Mouse (Mus musculus) kidney, embryonic 14.5 days (tissue): Measurements from ENCODE around the gene Abhd4. TPM values are rescaled to one million over a fixed set of nuclear protein-coding genes. Genes with fewer than 3 reads are reported as not detected.
"Not testable (repeated sequence)": the region's sequence is repeated elsewhere in the genome, so short reads cannot be mapped to it uniquely, and the experiment has no call there.

ENCODE experiments used
- ATAC-seq: fragments of 200-750 bp; cut with Nextera tagmentation; 2 replicates; pipeline ENCODE4 v1.8.0; 2017; ENCODE audit warnings: moderate number of reproducible peaks, mild to moderate bottlenecking, moderate TSS enrichment, moderate library complexity; ENCODE audit not compliant: low FRiP score, low TSS enrichment
- H3K27ac ChIP-seq: fragments of 300-500 bp; sonication (generic); 2 replicates; pipeline ENCODE4 v1.5.1; 2014; ENCODE audit warnings: low read depth, mild to moderate bottlenecking, low read length, moderate library complexity, mixed read lengths
- H3K27me3 ChIP-seq: fragments of 300-500 bp; sonication (generic); 2 replicates; pipeline ENCODE4 v1.6.1; 2014; ENCODE audit warnings: mild to moderate bottlenecking, low read length; ENCODE audit not compliant: control insufficient read depth, insufficient read depth
- H3K36me3 ChIP-seq: fragments of 300-500 bp; sonication (generic); 2 replicates; pipeline ENCODE4 v1.6.1; 2014; ENCODE audit warnings: low read length, mixed read lengths; ENCODE audit not compliant: control insufficient read depth, insufficient read depth
- H3K4me1 ChIP-seq: fragments of 300-500 bp; sonication (generic); 2 replicates; pipeline ENCODE4 v1.6.1; 2014; ENCODE audit warnings: low read length, mixed read lengths; ENCODE audit not compliant: control insufficient read depth, insufficient read depth
- H3K4me2 ChIP-seq: fragments of 300-500 bp; sonication (generic); replicated peaks from 2 replicates; pipeline ENCODE4 v1.6.1; 2014; ENCODE audit warnings: low read depth, mild to moderate bottlenecking, low read length
- H3K4me3 ChIP-seq: fragments of 300-500 bp; sonication (generic); 2 replicates; pipeline ENCODE4 v1.5.1; 2014; ENCODE audit warnings: mild to moderate bottlenecking, low read length
- H3K9ac ChIP-seq: fragments of 300-500 bp; sonication (generic); 2 replicates; pipeline ENCODE4 v1.6.1; 2014; ENCODE audit warnings: low read depth, mild to moderate bottlenecking, low read length, moderate library complexity
- H3K9me3 ChIP-seq: fragments of 300-500 bp; sonication (generic); 2 replicates; pipeline ENCODE4 v1.6.1; 2016; ENCODE audit warnings: low read length; ENCODE audit not compliant: control insufficient read depth
- WGBS: fragments of 180-500 bp; shearing (Covaris S2); extraction: QIAGEN DNeasy Blood & Tissue Kit; methylation state at CpG from one replicate; pipeline ENCODE4 v1.1.7; 2014; 5-methylcytosine and 5-hydroxymethylcytosine counted together
- polyA plus RNA-seq: library from polyadenylated mRNA; unstranded; fragments of >200 nt; fragmentation: Nextera tagmentation; extraction: Ambion mirVana; gene quantifications from 2 replicates; pipeline ENCODE4 v1.2.1, GENCODE M21; 2014

Abhd4 gene
- polyA plus RNA-seq, 1 experiment from 2014 or later = 62.5 TPM

DNA sequence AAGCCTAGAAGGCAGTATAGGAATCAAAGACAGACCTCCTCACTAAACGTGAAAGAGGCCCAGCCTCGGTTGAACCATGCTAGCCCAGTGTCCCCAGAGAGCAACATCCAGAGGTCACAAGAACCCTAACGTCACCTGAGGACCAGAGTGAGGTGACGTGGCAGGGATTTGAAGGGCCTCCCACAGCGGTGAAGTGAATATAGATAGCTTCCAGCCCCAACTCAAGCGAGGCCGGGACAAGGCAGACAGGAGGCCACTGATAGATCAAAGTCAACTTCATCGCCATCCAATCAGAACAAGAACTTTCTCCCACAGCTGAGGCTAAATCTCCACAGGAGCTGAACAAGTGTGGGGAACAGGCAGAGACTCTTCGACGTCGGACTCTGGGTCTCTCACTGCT lies 28.3 kb upstream of the Abhd4 start:
- no peak overlapping the region for H3K27ac ChIP-seq
- H3K4me1 ChIP-seq = peaks cover 35% of the 10 kb centered on the region
- H3K4me2 ChIP-seq = no peak overlapping the region
- H3K9ac ChIP-seq = no peak overlapping the region
- ATAC-seq = no peak
- H3K4me3 ChIP-seq = no peak overlapping the region
- no peaks in the 10 kb centered on the region for H3K36me3 ChIP-seq
- H3K9me3 ChIP-seq = no peaks in the 10 kb centered on the region
- no peaks in the 10 kb centered on the region for H3K27me3 ChIP-seq
- 83% methylated on average over 11 of the region's 11 CpGs for WGBS

DNA sequence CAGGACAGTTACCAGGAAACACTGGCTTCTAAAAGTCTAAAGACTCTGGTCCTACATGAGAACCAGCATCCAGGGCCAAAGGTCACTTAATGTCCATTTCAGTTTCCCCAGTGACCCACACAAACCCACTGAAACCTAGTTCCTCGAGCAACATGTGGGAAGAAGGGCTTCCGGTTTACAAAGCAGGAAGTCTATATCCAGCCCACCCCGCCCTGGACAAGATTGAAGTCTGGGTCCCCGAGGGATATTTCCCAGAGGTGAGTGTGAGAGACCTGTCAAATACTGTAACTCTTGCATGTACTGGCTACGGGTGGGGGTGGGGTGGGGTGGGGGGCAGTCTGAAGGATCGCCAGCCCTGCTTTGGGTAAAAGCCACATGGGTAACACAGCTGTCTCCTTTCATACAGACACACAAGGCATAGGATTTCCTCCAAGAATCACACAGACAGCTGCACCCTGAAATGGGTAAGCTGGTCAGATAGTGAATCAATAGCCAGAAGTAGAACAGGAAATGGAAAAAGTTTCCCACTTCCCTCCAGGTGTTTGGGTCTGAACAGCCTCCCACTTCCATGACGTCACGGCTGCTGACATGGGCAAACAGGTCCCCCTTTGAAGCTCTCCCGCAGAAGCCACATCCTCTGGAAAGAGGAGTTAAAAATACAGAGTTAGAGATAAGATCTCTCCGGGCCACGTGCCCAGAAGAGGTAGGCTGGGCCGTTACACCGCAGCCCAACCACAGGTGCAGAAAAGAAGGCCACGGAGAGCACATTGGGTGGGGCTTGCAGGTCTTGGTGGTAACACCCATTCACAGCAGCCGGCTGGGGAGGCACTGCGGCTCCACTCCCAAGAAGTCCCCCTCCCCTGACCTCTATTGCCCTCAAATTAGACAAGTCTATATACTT lies 26.8 kb upstream of the Abhd4 start:
- Histone ChIP-seq H3K27me3 (no peaks in the 10 kb centered on the region), H3K27ac (peak overlapping the region; percentile 42; the same call in 1 of the 2 replicates), H3K36me3 (no peaks in the 10 kb centered on the region), H3K4me2 (peak overlapping the region; percentile 43), H3K4me1 (peaks cover 35% of the 10 kb centered on the region), H3K9me3 (no peaks in the 10 kb centered on the region), H3K9ac (no peak overlapping the region), H3K4me3 (no peak overlapping the region)
- 22% methylated on average over 16 of the region's 16 CpGs for WGBS
- peak; percentile 36 for ATAC-seq

DNA sequence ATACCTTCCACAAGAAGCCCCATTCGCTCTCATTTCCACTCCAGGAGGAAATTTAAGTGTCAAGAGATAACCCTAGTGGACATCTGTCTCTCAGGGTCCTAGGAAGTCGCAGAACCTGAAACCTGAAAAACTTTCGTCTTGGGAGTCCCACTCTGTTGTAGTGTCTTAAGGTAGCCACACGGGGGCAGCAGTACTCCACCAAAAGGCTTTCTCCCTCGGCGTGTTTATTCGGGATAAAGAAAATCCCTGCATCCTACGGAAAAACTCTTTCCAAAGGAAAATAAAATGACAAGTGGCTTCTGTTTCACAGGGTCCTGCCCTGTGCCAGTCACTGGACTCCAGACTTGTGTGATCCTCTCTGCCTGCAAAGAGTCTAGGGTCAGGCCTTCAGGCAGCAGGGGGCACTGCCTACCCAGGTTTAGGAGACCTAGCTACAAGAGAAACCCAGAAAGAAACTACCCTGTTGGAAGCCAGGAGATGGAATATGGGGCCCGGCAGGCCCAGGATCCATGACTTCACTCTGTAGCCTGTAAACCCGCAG lies 26.0 kb upstream of the Abhd4 start:
- Histone ChIP-seq H3K4me2 (peak overlapping the region; percentile 43), H3K9ac (peak overlapping the region; percentile 24; the same call in 1 of the 2 replicates), H3K27me3 (no peaks in the 10 kb centered on the region), H3K4me1 (peaks cover 38% of the 10 kb centered on the region), H3K36me3 (no peaks in the 10 kb centered on the region), H3K4me3 (peak overlapping the region; percentile 22; the same call in 1 of the 2 replicates), H3K9me3 (no peaks in the 10 kb centered on the region), H3K27ac (peak overlapping the region; percentile 42; the same call in 1 of the 2 replicates)
- WGBS = under 1% methylated on average over 10 of the region's 10 CpGs
- ATAC-seq = peak; percentile 60

DNA sequence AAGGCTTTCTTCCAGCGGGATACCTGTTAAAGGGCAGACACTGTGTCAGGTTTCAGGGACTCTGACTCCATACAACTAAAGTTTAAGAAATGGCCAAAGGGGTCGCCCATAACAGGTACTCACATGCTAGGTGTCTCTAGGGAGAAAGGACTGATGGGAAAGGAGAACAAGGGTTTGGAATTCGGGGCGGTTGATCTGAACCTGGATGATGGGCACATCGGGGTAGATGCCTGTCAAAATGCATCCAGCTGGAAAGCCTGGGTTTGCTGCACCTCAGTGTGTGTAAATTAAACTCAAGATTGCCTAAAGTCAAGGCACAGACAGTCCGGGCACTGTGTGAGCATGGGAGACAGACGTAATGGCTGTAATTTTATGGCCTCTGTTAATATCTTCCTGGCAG lies 25.5 kb upstream of the Abhd4 start:
- peak overlapping the region; percentile 42; the same call in 1 of the 2 replicates for H3K27ac ChIP-seq
- peaks cover 43% of the 10 kb centered on the region for H3K4me1 ChIP-seq
- no peak for ATAC-seq
- no peaks in the 10 kb centered on the region for H3K27me3 ChIP-seq
- H3K9me3 ChIP-seq = no peaks in the 10 kb centered on the region
- 11% methylated on average over 7 of the region's 7 CpGs for WGBS
- peak overlapping the region; percentile 22; the same call in 1 of the 2 replicates for H3K4me3 ChIP-seq
- H3K4me2 ChIP-seq = peak overlapping the region; percentile 45
- H3K9ac ChIP-seq = peak overlapping the region; percentile 24; the same call in 1 of the 2 replicates
- H3K36me3 ChIP-seq = no peaks in the 10 kb centered on the region

DNA sequence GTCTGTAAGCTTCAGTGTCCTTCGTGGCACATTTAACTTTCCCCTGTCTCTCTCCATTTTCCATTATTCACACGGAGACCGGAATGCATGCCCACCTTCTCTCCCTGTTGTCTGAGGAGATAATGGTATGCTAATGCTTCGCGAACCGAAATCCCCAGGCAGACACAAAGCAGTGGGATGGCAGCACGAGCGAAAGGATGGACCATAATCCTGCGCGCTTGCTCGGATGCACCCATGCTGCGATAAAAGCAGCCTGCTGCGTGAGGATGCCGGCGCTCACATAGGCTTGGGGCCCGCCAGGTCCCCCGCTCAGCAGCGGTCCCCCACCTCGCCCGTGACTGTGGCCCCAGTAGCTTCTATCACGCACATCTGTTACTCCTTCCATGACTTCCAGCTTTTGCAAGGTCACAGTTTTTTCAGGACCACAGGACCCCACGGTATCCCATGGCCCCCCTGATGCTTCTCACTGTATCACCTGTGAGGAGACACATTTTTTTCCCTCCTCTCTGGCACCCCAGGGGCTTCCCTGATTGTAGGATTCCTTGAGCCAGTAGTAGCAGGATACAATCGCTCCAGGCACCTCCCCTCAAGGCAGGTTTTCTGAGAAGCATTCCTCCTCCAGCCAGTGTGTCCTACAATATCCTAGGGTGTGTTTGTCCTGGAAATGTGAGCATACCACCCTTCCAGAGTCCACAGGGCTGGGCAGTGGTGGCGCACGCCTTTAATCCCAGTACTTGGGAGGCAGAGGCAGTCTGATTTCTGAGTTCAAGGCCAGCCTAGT lies 24.9 kb upstream of the Abhd4 start:
- no peaks in the 10 kb centered on the region for H3K9me3 ChIP-seq
- WGBS = 13% methylated on average over 25 of the region's 25 CpGs
- peak overlapping the region; percentile 23; the same call in 1 of the 2 replicates for H3K9ac ChIP-seq
- H3K4me3 ChIP-seq = peak overlapping the region; percentile 17
- no peaks in the 10 kb centered on the region for H3K27me3 ChIP-seq
- peak overlapping the region; percentile 45 for H3K4me2 ChIP-seq
- no peak overlapping the region for H3K27ac ChIP-seq
- H3K36me3 ChIP-seq = no peaks in the 10 kb centered on the region
- no peak for ATAC-seq
- peaks cover 50% of the 10 kb centered on the region for H3K4me1 ChIP-seq

DNA sequence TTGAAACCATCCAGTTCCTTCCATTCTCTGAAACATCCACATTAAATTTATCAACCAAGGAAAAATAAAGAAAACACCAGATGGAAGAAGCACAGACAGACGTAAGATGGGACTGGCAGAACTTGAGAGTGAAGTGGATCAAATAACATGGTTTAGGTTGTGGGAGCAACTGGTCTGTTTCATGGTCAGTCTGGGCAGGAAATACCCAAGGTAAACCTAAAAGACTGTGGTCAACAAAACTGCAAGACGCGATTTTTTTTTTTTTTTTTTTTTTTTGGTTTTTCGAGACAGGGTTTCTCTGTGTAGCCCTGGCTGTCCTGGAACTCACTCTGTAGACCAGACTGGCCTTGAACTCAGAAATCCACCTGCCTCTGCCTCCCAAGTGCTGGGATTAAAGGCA lies 24.1 kb upstream of the Abhd4 start:
- not testable (repeated sequence) for H3K4me3 ChIP-seq, H3K4me2 ChIP-seq, ATAC-seq, H3K36me3 ChIP-seq, H3K27ac ChIP-seq, H3K27me3 ChIP-seq, H3K9ac ChIP-seq, H3K9me3 ChIP-seq
- peaks cover 46% of the 10 kb centered on the region for H3K4me1 ChIP-seq
- WGBS = 70% methylated on average over 3 of the region's 4 CpGs

DNA sequence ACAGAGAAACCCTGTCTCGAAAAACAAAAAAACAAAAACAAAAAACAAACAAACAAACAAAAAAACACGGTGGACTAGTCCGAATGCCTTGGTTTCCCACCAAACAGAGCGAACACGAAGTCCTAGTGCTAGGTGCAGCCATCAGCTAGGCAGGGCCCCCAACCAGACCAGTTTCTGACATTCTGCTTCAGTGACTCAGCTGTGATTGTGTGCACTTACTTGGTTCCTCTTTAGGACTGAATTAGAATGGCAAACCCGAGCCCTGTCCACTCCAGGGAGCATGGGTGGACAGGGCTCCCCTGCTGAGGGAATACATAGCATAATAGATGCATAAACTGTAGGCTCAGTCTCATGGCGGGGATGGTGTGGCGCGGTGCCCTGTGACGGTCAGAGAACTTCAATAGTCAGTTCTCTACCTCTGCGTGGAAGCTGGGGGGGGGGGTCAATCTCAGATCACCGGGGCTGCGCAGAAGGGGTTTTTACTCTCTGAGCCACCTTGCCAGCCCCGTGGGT lies 23.3 kb upstream of the Abhd4 start:
- Histone ChIP-seq H3K27me3 (no peaks in the 10 kb centered on the region), H3K36me3 (peaks cover 13% of the 10 kb centered on the region; the same call in 1 of the 2 replicates), H3K9me3 (no peaks in the 10 kb centered on the region), H3K4me3 (no peak overlapping the region), H3K4me2 (no peak overlapping the region), H3K27ac (no peak overlapping the region), H3K9ac (no peak overlapping the region), H3K4me1 (peaks cover 40% of the 10 kb centered on the region)
- WGBS = 85% methylated on average over 14 of the region's 14 CpGs
- ATAC-seq = no peak

DNA sequence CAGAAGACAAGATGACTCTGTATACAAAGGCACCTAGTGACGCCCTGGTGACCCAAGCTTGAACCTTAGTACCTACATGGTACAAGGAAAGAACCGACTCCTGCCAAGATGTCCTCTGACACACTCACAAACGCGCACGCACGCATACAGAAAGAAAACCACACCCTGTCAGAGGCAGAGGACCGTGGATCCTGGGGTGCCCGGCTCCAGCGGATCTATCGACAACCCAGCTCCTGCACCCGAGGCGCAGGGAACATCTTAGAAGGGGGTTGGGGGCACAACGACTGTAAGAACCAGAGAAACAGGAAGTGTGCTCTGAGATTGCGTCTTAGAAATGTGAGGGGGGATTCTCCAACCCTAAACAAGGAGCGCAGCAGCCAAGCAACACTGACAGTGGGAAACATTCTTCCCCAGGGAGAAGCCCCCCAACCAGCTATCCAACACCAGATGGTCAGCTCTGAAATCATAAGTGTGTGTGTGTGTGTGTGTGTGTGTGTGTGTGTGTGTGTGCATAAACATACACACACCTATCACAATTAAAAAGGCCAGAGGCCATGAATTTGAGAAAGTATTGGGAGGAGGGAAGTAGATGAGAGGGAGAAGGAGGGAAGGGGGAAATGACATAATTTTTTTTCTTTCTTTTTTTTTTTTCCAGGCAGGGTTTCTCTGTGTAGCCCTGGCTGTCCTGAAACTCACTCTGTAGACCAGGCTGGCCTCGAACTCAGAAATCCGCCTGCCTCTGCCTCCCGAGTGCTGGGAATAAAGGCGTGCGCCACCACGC lies 22.6 kb upstream of the Abhd4 start:
- no peaks in the 10 kb centered on the region for H3K9me3 ChIP-seq
- no peak for ATAC-seq
- H3K4me2 ChIP-seq = no peak overlapping the region
- H3K4me3 ChIP-seq = no peak overlapping the region
- H3K27ac ChIP-seq = no peak overlapping the region
- peaks cover 13% of the 10 kb centered on the region; the same call in 1 of the 2 replicates for H3K36me3 ChIP-seq
- 74% methylated on average over 21 of the region's 21 CpGs for WGBS
- no peak overlapping the region for H3K9ac ChIP-seq
- no peaks in the 10 kb centered on the region for H3K27me3 ChIP-seq
- peaks cover 40% of the 10 kb centered on the region for H3K4me1 ChIP-seq
